Mouse (Mus musculus) heart, adult 8-10 months (tissue): ENCODE measurements around the gene Mrtfb. TPM values are rescaled to one million over a fixed set of nuclear protein-coding genes. Genes with fewer than 3 reads are reported as not detected.

Source experiments
- DNase-seq: peaks from one replicate; pipeline ENCODE4 v3.0.0; 2022; ENCODE audit warnings: low spot score
- total RNA-seq, 4 experiments: library from RNA; stranded (reverse); gene quantifications; 2 replicates each; pipeline ENCODE4 v1.2.4; 2022

The Mrtfb gene
- total RNA-seq, 4 experiments from 2014 or later: 24.5 to 32.8 (median 28.8) TPM

- peak; percentile 95 for DNase-seq
Measured at GRCm38 (mm10) chr16:13437037-13437769, 180.9 kb downstream of the Mrtfb start.

- DNase-seq: peak; percentile 46
Measured at GRCm38 (mm10) chr16:13437770-13438372, 181.6 kb downstream of the Mrtfb start.

GRCm38 (mm10) chr16:13440468-13440867 is 184.2 kb downstream of the Mrtfb start:
- DNase-seq: peak; percentile 26

- DNase-seq: no peak
Measured at GRCm38 (mm10) chr16:13443764-13444163, 187.5 kb downstream of the Mrtfb start.

- no peak for DNase-seq
Measured at GRCm38 (mm10) chr16:13445461-13445860, 189.2 kb downstream of the Mrtfb start.

GRCm38 (mm10) chr16:13446488-13446887 is 190.2 kb downstream of the Mrtfb start:
- DNase-seq: peak; percentile 19

GRCm38 (mm10) chr16:13446971-13447283 is 190.6 kb downstream of the Mrtfb start:
- peak; percentile 11 for DNase-seq

GRCm38 (mm10) chr16:13447284-13448050 is 191.2 kb downstream of the Mrtfb start:
- peak; percentile 21 for DNase-seq

GRCm38 (mm10) chr16:13448051-13448705 is 191.9 kb downstream of the Mrtfb start:
- DNase-seq: peak; percentile 21

GRCm38 (mm10) chr16:13448706-13449090 is 192.4 kb downstream of the Mrtfb start:
- no peak for DNase-seq

GRCm38 (mm10) chr16:13449491-13449890 is 193.2 kb downstream of the Mrtfb start:
- DNase-seq: no peak

GRCm38 (mm10) chr16:13450831-13451230 is 194.6 kb downstream of the Mrtfb start:
- DNase-seq: no peak

- DNase-seq: no peak
Measured at GRCm38 (mm10) chr16:13451991-13452390, 195.7 kb downstream of the Mrtfb start.

GRCm38 (mm10) chr16:13452661-13453060 is 196.4 kb downstream of the Mrtfb start:
- no peak for DNase-seq

GRCm38 (mm10) chr16:13454026-13454600 is 197.8 kb downstream of the Mrtfb start:
- no peak for DNase-seq

GRCm38 (mm10) chr16:13455560-13455959 is 199.3 kb downstream of the Mrtfb start:
- DNase-seq: no peak

- DNase-seq: no peak
Measured at GRCm38 (mm10) chr16:13458556-13458955, 202.3 kb downstream of the Mrtfb start.

GRCm38 (mm10) chr16:13460071-13460470 is 203.8 kb downstream of the Mrtfb start:
- DNase-seq: no peak

- no peak for DNase-seq
Measured at GRCm38 (mm10) chr16:13460777-13461408, 204.6 kb downstream of the Mrtfb start.

GRCm38 (mm10) chr16:13464662-13465061 is 208.4 kb downstream of the Mrtfb start:
- no peak for DNase-seq
